Mouse (Mus musculus): Measurements from ENCODE around the gene Krtcap2.

The Krtcap2 gene

GRCm38 (mm10) chr3:89225321-89225815, 20.4 kb upstream of the Krtcap2 start:
- no peak for DNase-seq (ENCODE audit: low spot score in 2 of 2)

DNA sequence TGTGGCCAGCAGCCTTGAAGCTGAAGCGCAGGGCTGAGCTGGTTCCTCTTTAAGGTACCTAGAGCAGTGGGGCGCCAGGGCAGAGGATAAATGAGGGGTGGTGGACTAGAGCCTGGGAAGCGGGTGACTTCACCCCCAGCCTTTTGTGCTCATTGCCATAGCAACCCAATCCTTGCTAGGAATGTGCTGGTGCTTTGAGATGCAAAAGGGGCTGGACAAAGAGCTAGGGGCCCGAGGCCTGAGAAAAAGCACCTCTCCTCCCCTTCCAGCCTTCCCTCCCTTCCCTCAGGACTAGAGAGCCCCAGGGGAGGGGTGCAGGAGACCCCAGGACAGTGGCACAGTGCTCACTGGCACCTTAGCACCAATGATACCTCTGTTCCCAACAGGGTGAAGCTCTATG, 19.8 kb upstream of the Krtcap2 start:
- no peak for DNase-seq (ENCODE audit: low spot score in 2 of 2)

DNA sequence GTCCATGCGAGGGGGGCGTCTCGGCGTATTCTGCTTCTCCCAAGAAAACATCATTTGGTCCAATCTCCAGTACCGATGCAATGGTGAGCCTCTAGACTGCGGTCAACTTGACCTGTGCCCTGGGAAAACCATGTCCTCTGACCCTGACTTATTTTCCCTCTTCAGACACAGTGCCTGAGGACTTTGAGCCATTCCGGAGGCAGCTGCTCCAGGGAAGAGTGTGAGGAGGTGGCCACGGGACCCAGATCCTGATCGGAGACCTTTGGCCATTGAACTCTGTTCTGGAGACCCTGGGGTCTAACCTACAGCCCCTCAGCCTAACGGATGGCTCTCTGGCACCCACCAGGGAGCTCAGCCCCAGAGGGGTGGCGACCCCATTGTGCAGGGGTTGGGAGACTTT, 19.4 kb upstream of the Krtcap2 start:
- no peak for DNase-seq (ENCODE audit: low spot score in 2 of 2)

DNA sequence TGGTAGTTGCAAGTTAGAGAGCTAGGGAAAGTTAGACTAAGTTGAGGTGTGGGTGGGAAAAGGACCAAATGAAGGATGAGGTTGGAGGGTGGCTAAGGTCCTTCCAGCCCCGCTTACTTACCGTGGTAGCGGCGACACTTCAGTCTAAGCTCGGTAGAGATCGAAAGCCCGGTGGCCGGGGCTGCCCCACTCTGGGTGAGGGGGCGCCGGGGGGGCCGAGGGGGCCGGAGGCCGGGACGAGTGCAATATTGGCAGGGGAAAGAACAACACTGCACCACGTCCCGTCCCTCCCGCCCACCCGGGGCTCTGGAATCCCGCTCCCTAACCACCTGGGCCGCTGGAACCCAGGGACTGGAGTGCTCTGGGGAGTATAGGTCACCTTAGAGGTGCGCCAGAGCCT, 18.9 kb upstream of the Krtcap2 start, which contains the start of gene Mtx1:
Gene Mtx1, minus strand, starts transcription at position 189 of the 400 bp plus-strand sequence.
- DNase-seq (ENCODE audit: low spot score in 2 of 2) = no peak

DNA sequence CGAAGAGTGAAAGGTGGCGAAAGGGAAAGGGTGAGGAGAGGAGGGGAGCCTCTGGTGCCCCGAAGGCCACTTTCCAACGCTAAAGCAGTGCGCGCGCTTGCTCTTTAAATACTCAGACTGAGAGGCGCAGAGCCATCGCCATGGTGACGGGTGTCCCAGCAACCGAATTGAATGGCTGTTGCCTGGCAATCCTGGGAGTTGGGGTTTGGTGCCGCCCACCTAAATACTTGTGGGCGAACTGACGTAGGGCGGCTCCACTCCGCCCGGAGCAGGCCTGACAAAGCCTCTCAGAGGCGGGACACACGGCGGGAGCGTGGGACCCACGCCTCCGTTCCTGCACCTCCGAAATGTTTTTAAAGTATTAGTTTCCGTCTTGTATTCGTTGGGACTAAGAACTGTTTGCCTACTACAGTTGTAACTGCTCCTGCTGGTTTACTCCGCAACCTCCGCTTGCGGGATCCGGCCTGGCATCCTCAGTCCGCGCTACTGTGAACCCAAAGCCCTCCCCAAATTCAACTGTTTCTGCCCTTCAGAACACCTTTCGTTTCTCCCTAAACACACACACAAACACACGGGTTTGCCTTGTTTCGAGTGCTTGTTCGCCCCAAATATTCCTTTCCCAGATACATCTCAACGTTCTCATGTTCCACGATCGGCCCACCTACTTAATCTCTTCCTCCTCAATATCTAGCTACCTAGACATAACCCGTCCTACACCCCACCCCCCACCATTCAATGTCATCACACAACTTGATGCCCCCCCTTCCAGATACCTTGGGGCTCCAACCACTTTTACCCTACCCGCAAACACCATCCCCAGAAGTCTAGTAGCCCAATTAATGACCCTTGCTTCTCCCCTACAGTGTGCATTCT, 18.2 kb upstream of the Krtcap2 start:
- peak in 1 of 2 experiments; percentile 36 for DNase-seq (ENCODE audit: low spot score in 2 of 2)

DNA sequence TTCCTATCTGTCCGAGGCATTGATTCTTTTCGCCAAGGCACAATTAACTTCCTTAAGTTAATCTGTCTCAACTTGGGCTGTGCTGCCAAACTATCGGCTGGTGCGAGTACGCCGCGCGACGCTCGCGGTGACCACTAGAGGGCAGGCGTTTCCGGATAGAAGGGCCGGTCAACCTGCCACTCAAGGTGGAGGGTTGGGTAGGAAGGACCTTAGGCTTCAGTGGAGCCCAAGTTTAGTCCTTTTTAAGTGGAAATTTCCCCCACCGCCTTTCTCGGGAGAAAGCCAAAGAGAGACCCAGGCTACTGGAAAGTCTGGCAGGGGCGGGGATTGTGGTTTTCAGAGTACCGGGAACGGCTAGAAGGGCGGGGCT, 17.6 kb upstream of the Krtcap2 start:
- peak; percentile 85 to 95 for DNase-seq (ENCODE audit: low spot score in 2 of 2)

- DNase-seq (ENCODE audit: low spot score in 2 of 2) = no peak
Observed at GRCm38 (mm10) chr3:89228836-89229235, 16.9 kb upstream of the Krtcap2 start, which contains the start of gene Muc1. Gene Muc1, plus strand, starts transcription at chr3:89229057.

DNA sequence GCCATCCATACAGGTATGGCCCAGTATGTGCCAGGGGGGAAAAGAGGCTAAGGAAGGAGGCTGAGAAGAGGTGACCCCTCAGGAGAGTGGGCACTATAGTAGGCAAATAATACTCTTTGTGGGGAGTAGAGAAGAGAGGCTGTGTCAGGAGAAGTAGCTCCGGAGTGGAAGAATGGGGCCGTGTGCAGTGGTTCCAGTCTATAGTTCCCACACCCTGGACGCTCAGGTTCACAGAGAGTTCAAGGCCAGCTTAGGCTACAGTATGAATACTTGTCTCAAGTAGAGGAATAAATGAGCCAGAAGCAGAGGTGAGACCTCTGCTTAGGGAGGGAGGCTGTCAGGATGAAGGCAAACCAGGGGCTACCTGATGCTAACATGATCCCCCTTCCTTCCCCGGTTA, 16.5 kb upstream of the Krtcap2 start:
- no peak for DNase-seq (ENCODE audit: low spot score in 2 of 2)

DNA sequence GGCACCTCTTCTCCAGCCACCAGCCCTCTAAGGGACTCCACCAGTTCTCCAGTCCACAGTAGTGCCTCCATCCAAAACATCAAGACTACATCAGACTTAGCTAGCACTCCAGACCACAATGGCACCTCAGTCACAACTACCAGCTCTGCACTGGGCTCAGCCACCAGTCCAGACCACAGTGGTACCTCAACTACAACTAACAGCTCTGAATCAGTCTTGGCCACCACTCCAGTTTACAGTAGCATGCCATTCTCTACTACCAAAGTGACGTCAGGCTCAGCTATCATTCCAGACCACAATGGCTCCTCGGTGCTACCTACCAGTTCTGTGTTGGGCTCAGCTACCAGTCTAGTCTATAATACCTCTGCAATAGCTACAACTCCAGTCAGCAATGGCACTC, 15.2 kb upstream of the Krtcap2 start:
- no peak for DNase-seq (ENCODE audit: low spot score in 2 of 2)

- DNase-seq (ENCODE audit: low spot score in 2 of 2) = no peak
Observed at GRCm38 (mm10) chr3:89231345-89231744, 14.4 kb upstream of the Krtcap2 start.

DNA sequence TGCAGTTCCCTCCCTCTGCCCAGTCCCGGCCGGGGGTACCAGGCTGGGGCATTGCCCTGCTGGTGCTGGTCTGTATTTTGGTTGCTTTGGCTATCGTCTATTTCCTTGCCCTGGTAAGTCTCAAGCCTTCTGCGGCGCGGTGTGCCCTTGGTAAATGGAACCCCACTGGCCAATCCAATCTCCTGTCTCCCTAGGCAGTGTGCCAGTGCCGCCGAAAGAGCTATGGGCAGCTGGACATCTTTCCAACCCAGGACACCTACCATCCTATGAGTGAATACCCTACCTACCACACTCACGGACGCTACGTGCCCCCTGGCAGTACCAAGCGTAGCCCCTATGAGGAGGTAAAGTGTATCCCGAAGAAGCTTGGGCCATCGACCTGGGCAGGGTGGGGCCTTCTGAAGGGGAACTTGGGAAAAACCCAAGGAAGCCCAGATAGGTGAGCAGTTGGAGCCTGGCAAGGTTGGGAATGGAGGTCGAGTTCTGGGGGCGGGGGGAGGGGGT, 13.9 kb upstream of the Krtcap2 start:
- DNase-seq (ENCODE audit: low spot score in 2 of 2) = no peak

GRCm38 (mm10) chr3:89232614-89233013, 13.2 kb upstream of the Krtcap2 start:
- DNase-seq (ENCODE audit: low spot score in 2 of 2) = no peak

GRCm38 (mm10) chr3:89233562-89234110, 12.1 kb upstream of the Krtcap2 start:
- no peak for DNase-seq (ENCODE audit: low spot score in 2 of 2)

DNA sequence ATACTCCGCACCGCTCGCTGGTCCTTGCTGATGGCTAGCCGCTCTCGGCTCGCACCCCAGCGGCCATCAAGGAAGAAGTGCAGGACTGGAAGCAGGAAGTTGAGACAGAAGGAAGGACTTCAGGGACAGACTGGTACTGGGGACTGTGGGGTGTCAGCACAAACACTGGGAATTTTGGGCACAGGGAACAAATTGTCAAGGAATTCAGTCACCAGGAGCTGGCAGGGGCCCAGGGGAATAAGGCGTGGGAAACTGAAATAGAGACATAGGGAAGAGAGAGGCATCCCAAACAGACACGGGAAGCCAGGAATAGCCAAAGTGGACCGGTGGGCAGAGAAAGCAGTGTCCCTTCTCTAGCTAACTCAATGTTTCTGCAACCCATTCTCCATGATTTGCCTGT, 9.2 kb upstream of the Krtcap2 start:
- no peak for DNase-seq (ENCODE audit: low spot score in 2 of 2)

GRCm38 (mm10) chr3:89237682-89238081, 8.1 kb upstream of the Krtcap2 start:
- DNase-seq (ENCODE audit: low spot score in 2 of 2) = peak in 1 of 2 experiments; percentile 60

DNA sequence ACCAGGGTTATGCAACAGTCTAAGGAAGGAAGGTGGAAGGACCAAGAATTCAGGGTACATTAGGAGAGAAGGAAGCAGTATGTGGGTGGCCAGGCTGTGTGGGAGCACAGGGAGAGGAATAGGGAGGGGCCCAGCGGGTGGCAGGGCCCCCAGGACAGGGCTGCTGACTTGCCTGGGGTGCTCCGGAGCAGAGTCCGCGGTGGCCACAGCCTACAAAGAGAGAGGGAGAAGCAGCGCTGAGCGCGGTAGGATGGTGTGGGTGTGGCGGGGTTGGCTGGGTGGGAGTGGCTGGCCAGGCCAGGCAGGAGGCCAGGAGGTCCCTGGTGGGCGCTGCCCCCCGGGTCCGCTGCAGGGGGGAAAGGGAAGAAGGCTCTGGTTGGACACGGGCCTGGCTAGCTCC, 7.3 kb upstream of the Krtcap2 start:
- peak in 1 of 2 experiments; percentile 60 for DNase-seq (ENCODE audit: low spot score in 2 of 2)

GRCm38 (mm10) chr3:89242331-89242895, 3.4 kb upstream of the Krtcap2 start:
- DNase-seq (ENCODE audit: low spot score in 2 of 2) = peak; percentile 70 to 89

DNA sequence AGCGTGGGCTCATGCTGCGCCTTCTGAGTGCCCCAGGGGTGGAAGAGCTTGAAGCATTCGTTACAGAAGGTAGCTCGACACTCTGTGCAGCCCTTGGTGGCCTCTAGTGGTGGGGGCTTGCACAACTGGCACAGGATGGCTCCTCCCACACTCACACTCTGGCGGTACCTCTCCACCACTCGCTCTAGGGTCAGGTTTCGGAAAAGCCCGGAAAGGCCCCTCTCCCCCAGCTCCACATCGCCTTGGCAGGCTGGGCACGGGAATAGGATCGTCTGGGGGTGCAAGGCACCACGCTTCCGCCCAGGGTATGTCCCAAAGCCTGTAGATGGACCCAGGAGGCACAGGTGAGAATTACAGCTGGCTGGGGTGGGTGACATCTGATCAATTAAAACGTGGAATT, 2.2 kb upstream of the Krtcap2 start:
- DNase-seq (ENCODE audit: low spot score in 2 of 2) = peak; percentile 66 to 80

DNA sequence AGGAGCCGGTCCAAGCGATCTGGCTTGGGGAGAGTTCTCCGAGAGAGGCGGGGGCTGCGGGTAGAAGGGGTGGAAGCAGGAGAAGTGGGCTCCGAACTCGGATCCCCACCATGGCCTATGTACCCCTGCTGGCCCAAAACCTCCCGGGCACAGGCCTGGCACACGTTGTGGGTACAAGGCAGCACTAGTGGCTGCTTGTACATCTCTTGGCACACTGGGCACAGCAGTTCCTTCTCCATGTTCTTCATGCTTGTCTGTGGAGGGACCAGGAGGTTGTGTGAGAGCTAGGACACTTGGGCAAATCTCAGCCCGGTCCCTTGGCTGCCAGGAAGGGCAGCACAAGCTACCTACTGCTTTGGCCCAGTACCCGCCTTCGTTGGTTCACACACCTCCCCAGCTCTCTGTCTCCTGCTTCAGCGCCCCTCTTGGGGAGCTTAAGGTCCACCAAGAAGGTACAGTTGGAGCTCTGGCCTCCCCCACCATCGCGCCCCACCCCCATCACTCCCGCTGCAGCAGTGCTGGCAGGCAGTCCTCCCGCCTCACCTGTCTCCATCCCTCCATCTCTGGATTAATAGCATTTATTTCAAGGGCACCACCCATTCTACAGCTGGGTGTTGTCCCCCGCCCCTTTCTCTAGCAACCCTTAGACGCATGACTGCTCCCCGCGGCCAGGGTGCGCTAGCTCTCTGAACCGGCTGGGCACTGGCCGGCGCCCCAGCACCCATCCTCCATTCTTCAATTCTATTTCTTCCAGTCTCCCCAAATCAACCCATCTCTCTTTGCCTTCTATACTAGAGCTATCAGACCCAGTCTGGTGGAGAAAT, 1.4 kb upstream of the Krtcap2 start:
- peak in 1 of 2 experiments; percentile 70 for DNase-seq (ENCODE audit: low spot score in 2 of 2)

DNA sequence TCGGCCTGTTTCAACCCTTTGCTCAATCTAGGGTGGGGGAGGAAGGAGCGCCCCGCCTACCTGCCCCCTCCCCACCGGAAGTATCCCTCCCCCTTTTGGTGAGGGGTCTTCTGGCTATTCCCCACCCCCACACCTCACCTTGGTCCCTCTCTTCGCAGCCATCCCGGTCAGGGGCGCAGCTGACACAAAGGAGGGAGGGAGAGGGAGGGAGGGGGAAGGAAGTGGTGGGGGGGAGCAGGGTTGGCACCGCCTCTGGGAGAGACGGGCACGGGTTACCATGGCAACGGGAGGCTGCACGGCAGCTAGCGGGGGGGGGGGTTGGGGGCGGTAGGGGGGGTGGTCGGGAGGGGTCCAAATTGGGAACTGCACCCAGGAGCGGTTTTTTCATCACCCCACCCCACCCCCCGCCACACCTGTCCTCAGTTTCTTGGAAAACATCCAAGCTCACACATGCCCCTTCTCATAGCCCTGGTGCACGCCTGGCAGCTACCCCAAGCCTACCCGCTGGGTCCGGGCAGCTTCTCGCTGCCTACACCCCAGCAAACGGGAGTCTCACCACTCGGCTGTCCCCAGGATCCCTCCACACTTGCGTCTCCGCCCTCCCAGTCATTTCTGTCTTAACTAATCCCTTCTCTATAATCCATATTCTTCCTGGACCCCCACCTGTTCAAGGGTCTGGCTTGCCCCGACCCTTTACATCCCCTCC, 631 bp upstream of the Krtcap2 start:
- peak; percentile 18 to 67 for DNase-seq (ENCODE audit: low spot score in 2 of 2)

All from spleen, postnatal 4 days (tissue).